In genomic region chr9:3006636-3007035, GRCm38 (mm10) we compare ENCODE assay signal across 9 mouse cellular contexts. TPM values are rescaled to one million over a fixed set of nuclear protein-coding genes. Genes with fewer than 3 reads are reported as not detected.
DNase-seq lines count a peak whose midpoint lies in the region; ATAC-seq lines count a peak whose summit lies in the region.
"Not testable (repeated sequence)": the region's sequence is repeated elsewhere in the genome, so short reads cannot be mapped to it uniquely, and the experiment has no call there.
"Had no signal": no experiment of that assay in that cellular context is flagged by ENCODE, and none has a peak within 500 bp of the region (broad histone marks: within the 10 kb centered on the region; RNA-seq: fewer than 3 reads in every experiment).

No protein-coding gene starts in this region.

- ATAC-seq in embryonic facial prominence, embryonic 12.5 days (ENCODE audit: insufficient number of reproducible peaks, insufficient read depth, low FRiP score, low TSS enrichment) = peak; percentile 75
- ATAC-seq in hindbrain, embryonic 16.5 days = peak; percentile 80
- peak; percentile 71 for ATAC-seq in liver, embryonic 12.5 days
- peak; percentile 81 for ATAC-seq in midbrain, embryonic 16.5 days

- 67% methylated on average over 8 of the region's 8 CpGs for WGBS in embryonic facial prominence, embryonic 12.5 days
- 73% methylated on average over 8 of the region's 8 CpGs for WGBS in hindbrain, embryonic 16.5 days
- WGBS in liver, embryonic 12.5 days (ENCODE audit: insufficient replicate concordance) = 59% methylated on average over 8 of the region's 8 CpGs
- 74% methylated on average over 7 of the region's 8 CpGs for WGBS in midbrain, embryonic 16.5 days

- H3K36me3 ChIP-seq in embryonic facial prominence, embryonic 12.5 days; hindbrain, embryonic 16.5 days (ENCODE audit: control insufficient read depth, insufficient read depth, low read length); liver, embryonic 12.5 days; midbrain, embryonic 16.5 days (ENCODE audit: control insufficient read depth, insufficient read depth, low read length): not testable (repeated sequence)

- H3K4me2 ChIP-seq in embryonic facial prominence, embryonic 12.5 days (replicated peaks); hindbrain, embryonic 16.5 days (ENCODE audit: low read length); liver, embryonic 12.5 days; midbrain, embryonic 16.5 days (ENCODE audit: low read length): not testable (repeated sequence)

- H3K27me3 ChIP-seq in embryonic facial prominence, embryonic 12.5 days; hindbrain, embryonic 16.5 days (replicated peaks; ENCODE audit: control insufficient read depth, insufficient read depth, low read length); liver, embryonic 12.5 days (replicated peaks); midbrain, embryonic 16.5 days (ENCODE audit: control insufficient read depth, insufficient read depth, low read depth, low read length): not testable (repeated sequence)

- not testable (repeated sequence) for H3K9me3 ChIP-seq in embryonic facial prominence, embryonic 12.5 days; hindbrain, embryonic 16.5 days (ENCODE audit: control insufficient read depth, low read length); liver, embryonic 12.5 days (replicated peaks); midbrain, embryonic 16.5 days (replicated peaks; ENCODE audit: control insufficient read depth, low read length, poor library complexity, severe bottlenecking)

- H3K4me1 ChIP-seq in embryonic facial prominence, embryonic 12.5 days; hindbrain, embryonic 16.5 days (ENCODE audit: control insufficient read depth, insufficient read depth, low read depth, low read length); liver, embryonic 12.5 days; midbrain, embryonic 16.5 days (ENCODE audit: control insufficient read depth, insufficient read depth, low read length): not testable (repeated sequence)

- H3K4me3 ChIP-seq in embryonic facial prominence, embryonic 12.5 days; hindbrain, embryonic 16.5 days (ENCODE audit: low read length); liver, embryonic 12.5 days; midbrain, embryonic 16.5 days (ENCODE audit: low read depth, low read length): not testable (repeated sequence)

- H3K27ac ChIP-seq in embryonic facial prominence, embryonic 12.5 days; hindbrain, embryonic 16.5 days (ENCODE audit: low read depth, low read length); liver, embryonic 12.5 days; midbrain, embryonic 16.5 days (ENCODE audit: low read length): not testable (repeated sequence)

- DNase-seq in heart, adult 18-20 months = peak; percentile 85 to 89
- DNase-seq in layer of hippocampus, adult 9-10 months (ENCODE audit: low spot score) = peak; percentile 100
- peak; percentile 81 to 83 for DNase-seq in spleen, postnatal 14 days (ENCODE audit: low spot score in 2 of 2)
- peak; percentile 90 to 100 for DNase-seq in urinary bladder, postnatal 36 days (ENCODE audit: low spot score in 2 of 2)

- not testable (repeated sequence) for H3K9ac ChIP-seq in embryonic facial prominence, embryonic 12.5 days; hindbrain, embryonic 16.5 days (ENCODE audit: low read depth, low read length); liver, embryonic 12.5 days; midbrain, embryonic 16.5 days (ENCODE audit: low read depth, low read length)

RNA-seq across cellular contexts. Expression of gene Gm11168, which starts 3.5 kb away (rescaled TPM):
- not detected in 2 replicates for polyA plus RNA-seq in embryonic facial prominence, embryonic 12.5 days (2016; fragmentation: Nextera tagmentation; extraction: Ambion mirVana)
- total RNA-seq in heart, adult 18-20 months (2021) = not detected
- polyA plus RNA-seq in hindbrain, embryonic 16.5 days (2015; fragmentation: Nextera tagmentation; extraction: Ambion mirVana) = not detected in 2 replicates
- polyA plus RNA-seq in liver, embryonic 12.5 days (2016; fragmentation: Nextera tagmentation; extraction: Ambion mirVana) = not detected in 2 replicates
- 0.47 TPM in 1 of 2 replicates, not detected in the other for polyA plus RNA-seq in midbrain, embryonic 16.5 days (2015; fragmentation: Nextera tagmentation; extraction: Ambion mirVana)
- polyA plus RNA-seq: limb, embryonic 10.5 days had no signal

RNA-seq across cellular contexts. Expression of gene Gm10722, which starts 5.9 kb away (rescaled TPM):
- not detected in 2 replicates for polyA plus RNA-seq in embryonic facial prominence, embryonic 12.5 days (2016; fragmentation: Nextera tagmentation; extraction: Ambion mirVana)
- not detected for total RNA-seq in heart, adult 18-20 months (2021)
- polyA plus RNA-seq in hindbrain, embryonic 16.5 days (2015; fragmentation: Nextera tagmentation; extraction: Ambion mirVana) = not detected in 2 replicates
- not detected in 2 replicates for polyA plus RNA-seq in liver, embryonic 12.5 days (2016; fragmentation: Nextera tagmentation; extraction: Ambion mirVana)
- not detected in 2 replicates for polyA plus RNA-seq in midbrain, embryonic 16.5 days (2015; fragmentation: Nextera tagmentation; extraction: Ambion mirVana)
- polyA plus RNA-seq: limb, embryonic 10.5 days had no signal

RNA-seq across cellular contexts. Expression of gene Gm10721, which starts 6.3 kb away (rescaled TPM):
- polyA plus RNA-seq in embryonic facial prominence, embryonic 12.5 days (2016; fragmentation: Nextera tagmentation; extraction: Ambion mirVana) = not detected in 2 replicates
- under 1 TPM; 0.57 to 0.77 TPM for total RNA-seq in heart, adult 18-20 months (2021)
- polyA plus RNA-seq in hindbrain, embryonic 16.5 days (2015; fragmentation: Nextera tagmentation; extraction: Ambion mirVana) = not detected in 2 replicates
- not detected in 2 replicates for polyA plus RNA-seq in liver, embryonic 12.5 days (2016; fragmentation: Nextera tagmentation; extraction: Ambion mirVana)
- not detected in 2 replicates for polyA plus RNA-seq in midbrain, embryonic 16.5 days (2015; fragmentation: Nextera tagmentation; extraction: Ambion mirVana)
- polyA plus RNA-seq: limb, embryonic 10.5 days had no signal

RNA-seq across cellular contexts. Expression of gene Gm10720, which starts 8.8 kb away (rescaled TPM):
- polyA plus RNA-seq in embryonic facial prominence, embryonic 12.5 days (2016; fragmentation: Nextera tagmentation; extraction: Ambion mirVana) = not detected in 2 replicates
- total RNA-seq in heart, adult 18-20 months (2021) = not detected
- not detected in 2 replicates for polyA plus RNA-seq in hindbrain, embryonic 16.5 days (2015; fragmentation: Nextera tagmentation; extraction: Ambion mirVana)
- not detected in 2 replicates for polyA plus RNA-seq in liver, embryonic 12.5 days (2016; fragmentation: Nextera tagmentation; extraction: Ambion mirVana)
- polyA plus RNA-seq in midbrain, embryonic 16.5 days (2015; fragmentation: Nextera tagmentation; extraction: Ambion mirVana) = not detected in 2 replicates
- polyA plus RNA-seq: limb, embryonic 10.5 days had no signal

RNA-seq across cellular contexts. Expression of gene Gm10719, which starts 10.6 kb away (rescaled TPM):
- not detected in 2 replicates for polyA plus RNA-seq in embryonic facial prominence, embryonic 12.5 days (2016; fragmentation: Nextera tagmentation; extraction: Ambion mirVana)
- total RNA-seq in heart, adult 18-20 months (2021) = 1 to 10 TPM in 1 of 2 experiments, not detected in 1; 1.3 TPM
- polyA plus RNA-seq in hindbrain, embryonic 16.5 days (2015; fragmentation: Nextera tagmentation; extraction: Ambion mirVana) = not detected in 2 replicates
- not detected in 2 replicates for polyA plus RNA-seq in liver, embryonic 12.5 days (2016; fragmentation: Nextera tagmentation; extraction: Ambion mirVana)
- polyA plus RNA-seq in midbrain, embryonic 16.5 days (2015; fragmentation: Nextera tagmentation; extraction: Ambion mirVana) = not detected in 2 replicates
- polyA plus RNA-seq: limb, embryonic 10.5 days had no signal
